Mouse (Mus musculus) E14TG2a.4 (cell line): ENCODE results near the gene Serpina6.
"Not testable (repeated sequence)": the region's sequence is repeated elsewhere in the genome, so short reads cannot be mapped to it uniquely, and the experiment has no call there.

Experiments
- H3K27me3 ChIP-seq: 2 replicates; pipeline ENCODE4 v1.6.1; 2014; ENCODE audit warnings: low read length, control low read depth; ENCODE audit not compliant: insufficient read depth
- H3K36me3 ChIP-seq: 2 replicates; pipeline ENCODE4 v1.6.1; 2014; ENCODE audit warnings: low read length, control low read depth; ENCODE audit not compliant: insufficient read depth
- H3K4me1 ChIP-seq: replicated peaks from 2 replicates; pipeline ENCODE4 v1.6.1; 2014; ENCODE audit warnings: low read depth, low read length, control low read depth
- H3K4me3 ChIP-seq: replicated peaks from 2 replicates; pipeline ENCODE4 v1.5.1; 2014; ENCODE audit warnings: mild to moderate bottlenecking, low read length
- H3K9me3 ChIP-seq: 2 replicates; pipeline ENCODE4 v1.6.1; 2014; ENCODE audit warnings: low read length, control low read depth
- CTCF ChIP-seq: conservative IDR thresholded peaks from 2 replicates; pipeline ENCODE4 v1.5.1; 2014; ENCODE audit warnings: low read length
- NANOG ChIP-seq: IDR thresholded peaks from 2 replicates; pipeline ENCODE4 v1.6.1; 2014; ENCODE audit warnings: borderline replicate concordance, low read length, mixed read lengths
- POU5F1 ChIP-seq: IDR thresholded peaks from 2 replicates; pipeline ENCODE4 v1.6.1; 2014; ENCODE audit warnings: low read length, borderline replicate concordance

Gene Serpina6

GRCm38 (mm10) chr12:103685386-103685785 lies 28.4 kb upstream of the Serpina6 start:
- Histone ChIP-seq H3K9me3 (peaks cover 22% of the 10 kb centered on the region), H3K4me1 (no peaks in the 10 kb centered on the region), H3K36me3 (no peaks in the 10 kb centered on the region), H3K4me3 (no peak overlapping the region), H3K27me3 (no peaks in the 10 kb centered on the region)
- TF ChIP-seq POU5F1: no peak
- no peak for TF ChIP-seq NANOG
- no peak for TF ChIP-seq CTCF

DNA sequence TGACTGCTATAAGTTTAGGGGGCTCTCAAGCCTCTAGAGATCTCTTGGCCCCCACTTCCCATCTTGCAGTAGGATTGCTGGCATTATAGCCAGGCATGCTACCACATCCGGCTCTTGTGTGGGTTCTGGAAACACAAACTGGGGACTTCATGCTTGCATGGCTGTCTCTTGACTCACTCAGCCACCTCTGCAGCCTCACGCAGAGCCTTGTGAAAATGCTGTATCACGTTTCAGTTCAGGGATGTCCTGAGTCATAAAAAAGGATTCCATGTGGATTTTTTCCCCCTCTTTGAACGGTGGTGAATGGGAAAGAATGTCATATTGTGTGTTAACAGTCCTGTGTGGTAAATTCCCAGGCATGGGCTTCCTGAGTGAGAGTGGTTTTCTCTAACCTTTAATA lies 26.8 kb upstream of the Serpina6 start:
- no peaks in the 10 kb centered on the region for H3K4me1 ChIP-seq
- H3K4me3 ChIP-seq: no peak overlapping the region
- H3K27me3 ChIP-seq: no peaks in the 10 kb centered on the region
- H3K36me3 ChIP-seq: no peaks in the 10 kb centered on the region
- H3K9me3 ChIP-seq: peaks cover 19% of the 10 kb centered on the region
- no peak for TF ChIP-seq CTCF
- no peak for TF ChIP-seq NANOG
- TF ChIP-seq POU5F1: no peak

DNA sequence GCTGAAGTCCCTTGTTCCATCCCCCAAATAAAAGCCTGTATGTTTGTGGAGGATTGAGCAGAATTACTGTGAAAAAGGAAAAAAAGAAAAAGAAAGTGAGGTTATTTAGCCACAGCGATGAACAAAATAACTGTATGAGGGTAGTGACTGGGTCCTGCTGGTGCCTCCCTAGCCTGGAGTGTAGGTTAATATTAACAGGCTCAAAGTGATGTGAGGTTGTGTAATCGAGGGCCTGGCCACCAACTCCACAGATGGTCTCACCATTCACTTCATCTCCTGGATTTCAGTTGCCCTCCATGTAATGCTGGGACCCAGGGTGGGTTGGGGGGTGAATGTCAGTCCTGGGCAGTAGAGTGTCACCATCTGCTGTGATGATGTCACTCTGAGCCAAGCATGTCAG lies 24.7 kb upstream of the Serpina6 start:
- no peaks in the 10 kb centered on the region for H3K36me3 ChIP-seq
- TF ChIP-seq NANOG (no peak), POU5F1 (no peak), CTCF (no peak)
- H3K27me3 ChIP-seq: no peaks in the 10 kb centered on the region
- no peaks in the 10 kb centered on the region for H3K4me1 ChIP-seq
- H3K4me3 ChIP-seq: no peak overlapping the region
- H3K9me3 ChIP-seq: peaks cover 19% of the 10 kb centered on the region

DNA sequence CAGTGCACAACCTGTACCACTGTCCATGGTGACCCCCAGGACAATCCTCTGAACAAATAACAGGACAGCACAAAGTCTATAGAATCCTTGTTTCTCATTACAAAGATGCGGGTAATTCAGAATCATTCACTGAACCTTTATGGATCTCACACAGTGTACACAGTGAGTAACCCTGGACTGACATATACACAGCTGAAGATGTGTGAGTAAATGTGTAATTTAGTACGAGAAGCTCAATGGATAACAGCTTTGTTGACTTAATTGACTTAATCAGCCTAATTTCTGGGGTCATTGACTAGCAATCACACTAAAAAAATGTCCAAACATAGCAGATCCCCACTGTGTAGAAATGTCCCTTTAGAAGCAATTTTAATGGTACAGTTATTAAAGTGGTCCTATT lies 24.2 kb upstream of the Serpina6 start:
- TF ChIP-seq POU5F1 (no peak), CTCF (no peak), NANOG (no peak)

DNA sequence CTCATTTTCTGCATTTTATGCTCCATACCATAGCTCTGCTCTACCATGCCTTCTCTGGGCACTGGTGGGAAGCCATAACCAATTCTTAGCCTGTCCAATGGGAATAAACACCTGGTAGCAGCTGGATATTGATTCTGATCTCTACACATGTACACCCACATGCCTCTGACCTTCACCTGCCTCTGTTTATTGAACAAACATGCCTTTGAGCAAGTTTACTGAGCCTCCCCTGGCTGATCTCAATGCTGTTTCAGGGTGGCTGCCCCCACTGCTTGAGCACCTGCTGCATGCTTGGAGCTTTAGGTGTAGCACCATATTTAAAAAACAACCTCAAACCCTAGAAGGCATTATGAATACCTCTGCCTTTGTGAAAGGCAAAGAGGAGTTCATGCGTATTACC lies 22.8 kb upstream of the Serpina6 start:
- H3K9me3 ChIP-seq, H3K4me1 ChIP-seq, H3K4me3 ChIP-seq, H3K27me3 ChIP-seq, H3K36me3 ChIP-seq: not testable (repeated sequence)

More for the DNA sequence above, 24.2 kb upstream of the Serpina6 start:
- no peaks in the 10 kb centered on the region for H3K4me1 ChIP-seq
- H3K27me3 ChIP-seq: no peaks in the 10 kb centered on the region
- H3K36me3 ChIP-seq: no peaks in the 10 kb centered on the region
- peaks cover 15% of the 10 kb centered on the region for H3K9me3 ChIP-seq
- no peak overlapping the region for H3K4me3 ChIP-seq

GRCm38 (mm10) chr12:103676039-103676438 lies 19.0 kb upstream of the Serpina6 start, which contains the start of gene Serpina16:
Serpina16 (minus strand) TSS chr12:103676139.
- no peak within 1 kb of the TSS for H3K4me3 ChIP-seq

DNA sequence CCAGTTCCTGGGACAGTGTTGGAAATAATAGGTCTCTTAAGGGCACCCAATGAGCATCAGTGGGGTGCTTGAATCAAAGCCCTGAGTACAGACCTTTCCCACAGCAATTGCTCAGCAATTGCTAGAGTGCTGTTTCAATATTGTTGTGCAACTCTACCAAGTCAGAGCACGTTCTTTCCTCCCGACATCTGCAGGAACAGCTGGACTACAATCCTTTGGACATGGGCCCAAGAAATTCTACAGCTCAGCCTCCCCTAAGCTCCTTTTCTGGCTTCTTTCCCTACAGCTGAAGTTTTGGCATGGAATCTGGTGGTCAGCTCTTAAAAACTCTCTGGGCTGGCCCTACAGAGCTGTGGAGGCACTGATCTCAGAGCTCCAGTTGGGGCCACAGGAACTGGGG lies 16.2 kb upstream of the Serpina6 start:
- Histone ChIP-seq H3K9me3 (no peaks in the 10 kb centered on the region), H3K36me3 (no peaks in the 10 kb centered on the region)
- TF ChIP-seq NANOG: no peak
- no peak for TF ChIP-seq CTCF
- no peak for TF ChIP-seq POU5F1

More at GRCm38 (mm10) chr12:103676039-103676438, 19.0 kb upstream of the Serpina6 start, which contains the start of gene Serpina16:
- Histone ChIP-seq H3K27me3 (no peaks in the 10 kb centered on the region), H3K36me3 (no peaks in the 10 kb centered on the region), H3K9me3 (no peaks in the 10 kb centered on the region), H3K4me1 (no peaks in the 10 kb centered on the region)
- TF ChIP-seq CTCF (no peak), NANOG (no peak), POU5F1 (no peak)

DNA sequence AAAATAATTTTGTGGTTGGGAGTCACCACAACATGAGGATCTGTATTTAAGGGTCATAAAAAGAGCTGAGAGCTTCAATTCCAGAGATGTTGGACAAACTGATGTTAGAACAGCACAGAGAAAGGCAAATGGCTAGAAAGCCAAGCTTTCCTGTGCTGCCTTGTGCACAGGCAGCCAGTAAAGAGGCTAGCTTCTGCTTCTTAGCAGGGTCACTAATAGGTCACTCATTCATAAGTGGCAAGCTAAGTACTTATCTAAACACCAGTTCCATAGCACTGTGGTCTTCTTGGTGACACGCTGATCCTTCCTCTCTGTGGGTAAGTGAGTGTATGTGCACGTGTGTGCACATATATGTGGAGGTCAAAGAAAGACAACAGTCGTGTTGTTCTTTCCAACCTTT lies 14.5 kb upstream of the Serpina6 start:
- TF ChIP-seq NANOG: no peak
- no peak for TF ChIP-seq POU5F1
- no peak for TF ChIP-seq CTCF
- no peaks in the 10 kb centered on the region for H3K4me1 ChIP-seq
- no peaks in the 10 kb centered on the region for H3K9me3 ChIP-seq
- H3K27me3 ChIP-seq: no peaks in the 10 kb centered on the region
- H3K4me3 ChIP-seq: no peak overlapping the region
- H3K36me3 ChIP-seq: no peaks in the 10 kb centered on the region

More for the DNA sequence above, 16.2 kb upstream of the Serpina6 start:
- H3K27me3 ChIP-seq: no peaks in the 10 kb centered on the region
- no peaks in the 10 kb centered on the region for H3K4me1 ChIP-seq
- no peak overlapping the region for H3K4me3 ChIP-seq

DNA sequence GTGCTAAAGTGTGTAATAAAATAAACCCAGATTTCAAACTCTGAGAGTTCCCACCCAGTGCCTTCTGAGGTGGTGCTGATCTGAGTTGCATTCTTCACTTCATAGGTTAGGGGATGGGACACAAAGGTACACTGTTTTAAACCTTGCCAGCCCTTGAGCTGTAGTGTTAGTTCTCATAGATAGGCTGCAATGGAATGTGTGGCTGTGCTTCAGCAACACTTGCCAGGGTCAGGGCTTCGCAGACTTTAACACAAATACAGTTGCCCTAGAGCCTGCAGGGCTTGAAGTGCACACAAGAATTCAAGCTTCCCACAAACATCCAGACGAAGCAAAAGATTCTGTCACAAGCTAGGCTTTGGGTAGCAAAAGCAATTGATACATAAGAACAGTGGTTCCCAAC lies 14.0 kb upstream of the Serpina6 start:
- no peaks in the 10 kb centered on the region for H3K27me3 ChIP-seq
- no peaks in the 10 kb centered on the region for H3K4me1 ChIP-seq
- no peaks in the 10 kb centered on the region for H3K36me3 ChIP-seq
- H3K4me3 ChIP-seq: no peak overlapping the region
- TF ChIP-seq NANOG (no peak), POU5F1 (no peak), CTCF (no peak)
- H3K9me3 ChIP-seq: no peaks in the 10 kb centered on the region

DNA sequence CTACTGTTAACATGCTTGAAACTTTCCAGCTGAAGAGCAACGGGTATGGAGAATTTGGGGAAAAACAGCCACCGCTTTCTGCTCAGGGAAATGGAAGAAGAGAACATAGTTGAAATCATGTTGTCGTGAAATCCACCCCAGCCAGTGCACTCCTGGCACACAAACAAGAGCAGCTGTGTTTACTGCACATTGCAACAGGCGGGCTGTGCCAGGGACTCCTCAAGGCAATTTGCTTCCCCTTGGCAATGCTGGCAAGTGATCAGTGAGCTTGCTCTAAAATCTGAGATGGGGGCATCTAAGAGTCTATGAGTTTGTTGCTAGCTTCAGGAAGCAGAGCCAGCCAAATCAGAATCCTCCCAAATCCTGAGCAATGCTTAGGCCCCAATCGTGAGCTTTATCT lies 13.3 kb upstream of the Serpina6 start:
- TF ChIP-seq POU5F1 (no peak), NANOG (no peak), CTCF (no peak)
- Histone ChIP-seq H3K9me3 (no peaks in the 10 kb centered on the region), H3K4me1 (no peaks in the 10 kb centered on the region), H3K27me3 (no peaks in the 10 kb centered on the region), H3K4me3 (no peak overlapping the region), H3K36me3 (no peaks in the 10 kb centered on the region)
